In the genomic region with DNA sequence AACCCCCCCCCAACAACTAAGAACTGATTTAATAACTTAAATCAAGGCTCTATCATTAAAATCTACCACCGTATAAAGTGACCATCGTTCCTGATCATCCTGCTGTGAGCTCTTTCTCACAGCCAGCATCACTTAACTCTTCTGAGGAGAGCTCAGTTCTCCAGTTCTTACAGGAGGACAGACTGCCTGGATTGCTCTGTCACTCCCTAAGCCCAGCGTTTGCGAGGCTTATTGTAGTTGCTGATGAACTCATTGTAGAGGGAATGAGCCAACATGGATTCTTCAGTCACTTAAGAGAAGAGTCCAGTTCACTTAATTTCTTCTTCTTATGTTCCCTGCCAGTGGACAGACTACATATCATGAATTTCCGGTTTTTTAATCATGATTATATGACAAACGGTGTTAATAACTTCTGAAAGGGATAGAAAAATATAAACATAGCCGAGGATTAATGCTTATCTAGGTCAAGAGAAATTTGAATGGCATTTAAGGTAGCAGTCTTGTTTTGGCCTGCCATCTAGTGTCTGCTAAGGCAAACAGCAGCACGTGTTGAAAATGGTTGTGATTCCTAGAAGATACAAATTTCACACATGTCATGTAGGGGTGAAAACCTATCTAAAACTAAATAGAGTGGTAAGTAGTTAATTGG, we compare ENCODE assay signal across 9 mouse cellular contexts. TPM values are rescaled to one million over a fixed set of nuclear protein-coding genes. Genes with fewer than 3 reads are reported as not detected.
DNase-seq lines count a peak whose midpoint lies in the region; ATAC-seq and TF ChIP-seq lines count a peak whose summit lies in the region.
"Had no signal": no experiment of that assay in that cellular context is flagged by ENCODE, and none has a peak within 500 bp of the region (broad histone marks: within the 10 kb centered on the region; RNA-seq: fewer than 3 reads in every experiment).

No protein-coding gene starts in this region.

- no peak overlapping the region for H3K4me2 ChIP-seq in kidney, embryonic 16.5 days (replicated peaks; ENCODE audit: low read depth, low read length)
- no peak overlapping the region for H3K4me2 ChIP-seq in forebrain, postnatal 0 days (ENCODE audit: low read depth)

- no peak overlapping the region for H3K4me3 ChIP-seq in kidney, embryonic 16.5 days (ENCODE audit: low read length)
- H3K4me3 ChIP-seq in G1E (ENCODE audit: low read depth, low read length) = no peak overlapping the region
- H3K4me3 ChIP-seq in forebrain, postnatal 0 days (ENCODE audit: low read depth, low read length) = no peak overlapping the region
- H3K4me3 ChIP-seq: megakaryocyte, embryonic 14.5 days had no signal

- no peak overlapping the region for H3K9ac ChIP-seq in kidney, embryonic 16.5 days (replicated peaks; ENCODE audit: low read length)
- no peak overlapping the region for H3K9ac ChIP-seq in forebrain, postnatal 0 days

- H3K27me3 ChIP-seq in kidney, embryonic 16.5 days (ENCODE audit: insufficient read depth, low read length) = no peaks in the 10 kb centered on the region
- H3K27me3 ChIP-seq in G1E (ENCODE audit: insufficient read depth, low read length) = peaks cover 11% of the 10 kb centered on the region
- no peaks in the 10 kb centered on the region for H3K27me3 ChIP-seq in forebrain, postnatal 0 days (ENCODE audit: insufficient read depth, low read length)
- H3K27me3 ChIP-seq: megakaryocyte, embryonic 14.5 days had no signal

- peak; percentile 14; the same call in 1 of the 2 replicates for TF ChIP-seq CTCF in G1E (IDR thresholded peaks at IDR 0.05; ENCODE audit: low read depth, low read length)
- TF ChIP-seq CTCF in forebrain, postnatal 0 days (IDR thresholded peaks at IDR 0.05; ENCODE audit: low read depth) = peak; percentile 88

- no peaks in the 10 kb centered on the region for H3K36me3 ChIP-seq in kidney, embryonic 16.5 days (ENCODE audit: insufficient read depth, low read length)
- H3K36me3 ChIP-seq in G1E (replicated peaks) = no peaks in the 10 kb centered on the region
- H3K36me3 ChIP-seq in forebrain, postnatal 0 days (ENCODE audit: insufficient read depth) = no peaks in the 10 kb centered on the region

- 24% methylated on average over 8 of the region's 8 CpGs for WGBS in kidney, embryonic 16.5 days
- 22% methylated on average over 8 of the region's 8 CpGs for WGBS in forebrain, postnatal 0 days

- DNase-seq in adrenal gland, adult 2 months = peak; percentile 41
- no peak for DNase-seq in adrenal gland, postnatal 25 days
- peak; percentile 43 for DNase-seq in kidney, postnatal 10 days
- no peak for DNase-seq in G1E (ENCODE audit: low spot score)
- DNase-seq in forebrain, postnatal 0 days = peak; percentile 67
- DNase-seq in retina, adult 2 months (ENCODE audit: low read depth, low spot score) = peak; percentile 57
- DNase-seq in adrenal gland, postnatal 4 days (ENCODE audit: low spot score in 2 of 2) = no peak

- H3K4me1 ChIP-seq in kidney, embryonic 16.5 days (ENCODE audit: insufficient read depth, low read length) = peaks cover 3% of the 10 kb centered on the region; the same call in 1 of the 2 replicates
- peaks cover 3% of the 10 kb centered on the region; the same call in 1 of the 2 replicates for H3K4me1 ChIP-seq in G1E (ENCODE audit: insufficient read depth, low read depth, low read length)
- H3K4me1 ChIP-seq in forebrain, postnatal 0 days (ENCODE audit: insufficient read depth) = no peaks in the 10 kb centered on the region

- no peak overlapping the region for H3K27ac ChIP-seq in kidney, embryonic 16.5 days (ENCODE audit: low read length)
- 0 out of 2 replicates have a peak overlapping the region, but pooled peaks have one; percentile 35 for H3K27ac ChIP-seq in forebrain, postnatal 0 days (ENCODE audit: low read depth, low read length)

- no peaks in the 10 kb centered on the region for H3K9me3 ChIP-seq in kidney, embryonic 16.5 days (ENCODE audit: low read length)
- H3K9me3 ChIP-seq in G1E (replicated peaks) = no peaks in the 10 kb centered on the region
- no peaks in the 10 kb centered on the region for H3K9me3 ChIP-seq in forebrain, postnatal 0 days (ENCODE audit: low read length)
- H3K9me3 ChIP-seq: megakaryocyte, embryonic 14.5 days had no signal

- no peak for ATAC-seq in kidney, embryonic 16.5 days (ENCODE audit: low FRiP score, low TSS enrichment)
- no peak for ATAC-seq in G1E (ENCODE audit: extremely low read depth, insufficient number of reproducible peaks, low FRiP score, poor library complexity, severe bottlenecking)
- ATAC-seq in forebrain, postnatal 0 days = peak; percentile 54; the same call in 1 of the 2 replicates

RNA-seq across cellular contexts. Expression of gene Hist1h1c, which starts 6.3 kb away (rescaled TPM):
- 100 to 1,000 TPM; 168 to 270 TPM for total RNA-seq in adrenal gland, adult 2 months (2021)
- 32.9 and 41.2 TPM in 2 replicates for polyA plus RNA-seq in adrenal gland, adult 2 months (2012; rRNA removed)
- 248 and 316 TPM in 2 replicates for total RNA-seq in adrenal gland, postnatal 25 days (2021)
- 25.6 and 28.3 TPM in 2 replicates for polyA plus RNA-seq in kidney, embryonic 16.5 days (2015; fragmentation: Nextera tagmentation; extraction: Ambion mirVana)
- total RNA-seq in G1E (2014; fragmentation: Nextera tagmentation) (471 and 514 TPM in 2 replicates), G1E (2017) (589 and 623 TPM in 2 replicates)
- 10.5 and 25.6 TPM in 2 replicates for polyA plus RNA-seq in G1E (2012)
- 475 and 498 TPM in 2 replicates for total RNA-seq in forebrain, postnatal 0 days (2014; rRNA removed)
- polyA plus RNA-seq in forebrain, postnatal 0 days (2015; fragmentation: Nextera tagmentation; extraction: Ambion mirVana) = 24.0 and 26.3 TPM in 2 replicates
- 100 to 1,000 TPM; 583 to 655 TPM for total RNA-seq in adrenal gland, postnatal 4 days (2021)

RNA-seq across cellular contexts. Expression of gene Hist1h3c, which starts 13.1 kb away (rescaled TPM):
- total RNA-seq in adrenal gland, adult 2 months (2021) = 10 to 100 TPM in 1 of 2 experiments, 1 to 10 TPM in 1; 4.6 to 14.7 TPM
- polyA plus RNA-seq in adrenal gland, adult 2 months (2012; rRNA removed) = 4.9 and 6.7 TPM in 2 replicates
- 33.0 and 40.6 TPM in 2 replicates for total RNA-seq in adrenal gland, postnatal 25 days (2021)
- 6.8 and 9.7 TPM in 2 replicates for polyA plus RNA-seq in kidney, embryonic 16.5 days (2015; fragmentation: Nextera tagmentation; extraction: Ambion mirVana)
- total RNA-seq in G1E (2014; fragmentation: Nextera tagmentation) (759 and 936 TPM in 2 replicates), G1E (2017) (437 and 629 TPM in 2 replicates)
- 8.6 and 19.8 TPM in 2 replicates for polyA plus RNA-seq in G1E (2012)
- 294 and 301 TPM in 2 replicates for total RNA-seq in forebrain, postnatal 0 days (2014; rRNA removed)
- 0.84 TPM in 1 of 2 replicates, not detected in the other for polyA plus RNA-seq in forebrain, postnatal 0 days (2015; fragmentation: Nextera tagmentation; extraction: Ambion mirVana)
- total RNA-seq in adrenal gland, postnatal 4 days (2021) = 100 to 1,000 TPM; 224 to 252 TPM

RNA-seq across cellular contexts. Expression of gene Hist1h2bb, which starts 14.3 kb away (rescaled TPM):
- 10 to 100 TPM; 17.1 TPM for total RNA-seq in adrenal gland, adult 2 months (2021)
- polyA plus RNA-seq in adrenal gland, adult 2 months (2012; rRNA removed) = 4.2 and 5.6 TPM in 2 replicates
- 56.1 and 68.8 TPM in 2 replicates for total RNA-seq in adrenal gland, postnatal 25 days (2021)
- polyA plus RNA-seq in kidney, embryonic 16.5 days (2015; fragmentation: Nextera tagmentation; extraction: Ambion mirVana) = 2.1 and 2.5 TPM in 2 replicates
- total RNA-seq in G1E (2014; fragmentation: Nextera tagmentation) (444 and 466 TPM in 2 replicates), G1E (2017) (1,704 and 1,978 TPM in 2 replicates)
- 4.3 and 32.5 TPM in 2 replicates for polyA plus RNA-seq in G1E (2012)
- 647 and 680 TPM in 2 replicates for total RNA-seq in forebrain, postnatal 0 days (2014; rRNA removed)
- not detected in 2 replicates for polyA plus RNA-seq in forebrain, postnatal 0 days (2015; fragmentation: Nextera tagmentation; extraction: Ambion mirVana)
- 100 to 1,000 TPM; 268 to 325 TPM for total RNA-seq in adrenal gland, postnatal 4 days (2021)

RNA-seq across cellular contexts. Expression of gene Hist1h2ab, which starts 18.6 kb away (rescaled TPM):
- 10 to 100 TPM; 25.7 to 26.0 TPM for total RNA-seq in adrenal gland, adult 2 months (2021)
- polyA plus RNA-seq in adrenal gland, adult 2 months (2012; rRNA removed) = 1.6 and 4.1 TPM in 2 replicates
- 76.6 and 90.4 TPM in 2 replicates for total RNA-seq in adrenal gland, postnatal 25 days (2021)
- 33.6 and 37.8 TPM in 2 replicates for polyA plus RNA-seq in kidney, embryonic 16.5 days (2015; fragmentation: Nextera tagmentation; extraction: Ambion mirVana)
- total RNA-seq in G1E (2014; fragmentation: Nextera tagmentation) = 535 and 541 TPM in 2 replicates
- 1,062 and 1,423 TPM in 2 replicates for total RNA-seq in G1E (2017)
- 24.2 and 62.4 TPM in 2 replicates for polyA plus RNA-seq in G1E (2012)
- total RNA-seq in forebrain, postnatal 0 days (2014; rRNA removed) = 305 and 340 TPM in 2 replicates
- 4.4 and 6.7 TPM in 2 replicates for polyA plus RNA-seq in forebrain, postnatal 0 days (2015; fragmentation: Nextera tagmentation; extraction: Ambion mirVana)
- total RNA-seq in adrenal gland, postnatal 4 days (2021) = 100 to 1,000 TPM; 457 to 545 TPM

RNA-seq across cellular contexts. Expression of gene Hist1h3b, which starts 19.8 kb away (rescaled TPM):
- 10 to 100 TPM; 25.0 to 32.1 TPM for total RNA-seq in adrenal gland, adult 2 months (2021)
- polyA plus RNA-seq in adrenal gland, adult 2 months (2012; rRNA removed) = 2.5 and 3.2 TPM in 2 replicates
- total RNA-seq in adrenal gland, postnatal 25 days (2021) = 94.0 and 112 TPM in 2 replicates
- polyA plus RNA-seq in kidney, embryonic 16.5 days (2015; fragmentation: Nextera tagmentation; extraction: Ambion mirVana) = 8.8 and 13.2 TPM in 2 replicates
- total RNA-seq in G1E (2014; fragmentation: Nextera tagmentation) (745 and 817 TPM in 2 replicates), G1E (2017) (955 and 1,281 TPM in 2 replicates)
- 5.7 and 22.8 TPM in 2 replicates for polyA plus RNA-seq in G1E (2012)
- 229 and 254 TPM in 2 replicates for total RNA-seq in forebrain, postnatal 0 days (2014; rRNA removed)
- 0.25 and 0.67 TPM in 2 replicates for polyA plus RNA-seq in forebrain, postnatal 0 days (2015; fragmentation: Nextera tagmentation; extraction: Ambion mirVana)
- 100 to 1,000 TPM; 526 to 670 TPM for total RNA-seq in adrenal gland, postnatal 4 days (2021)

Comparison
In these comparisons a context has a peak if more than half of its experiments do, and no peak if none do; other contexts are left out.
1. DNase-seq: peak in adrenal gland, adult 2 months (single experiment), kidney, postnatal 10 days (single experiment), forebrain, postnatal 0 days (single experiment) and retina, adult 2 months (single experiment); none in adrenal gland, postnatal 25 days (single experiment), G1E (single experiment) and adrenal gland, postnatal 4 days (0 of 2).